Mouse (Mus musculus) ES-E14 (cell line): ENCODE measurements around the gene Csrnp1.
"Not testable (repeated sequence)": the region's sequence is repeated elsewhere in the genome, so short reads cannot be mapped to it uniquely, and the experiment has no call there.

Source experiments
- CHD2 ChIP-seq: IDR thresholded peaks from 2 replicates; pipeline ENCODE4 v1.6.1; 2014; ENCODE audit warnings: mild to moderate bottlenecking, low read depth, low read length, inconsistent platforms
- HCFC1 ChIP-seq: IDR thresholded peaks from 2 replicates; pipeline ENCODE4 v1.6.1; 2012; ENCODE audit warnings: low read length, inconsistent platforms, borderline replicate concordance; ENCODE audit not compliant: insufficient read depth
- ZC3H11A ChIP-seq: IDR thresholded peaks from 2 replicates; pipeline ENCODE4 v1.6.1; 2012; ENCODE audit warnings: low read depth, mild to moderate bottlenecking, inconsistent platforms, low read length, borderline replicate concordance

- TF ChIP-seq CHD2, ZC3H11A, HCFC1: not testable (repeated sequence)
Measured at GRCm38 (mm10) chr9:120012161-120012560, 27.7 kb upstream of the Csrnp1 start.
